Mouse (Mus musculus): ENCODE data around the gene Csrnp2. TPM values are rescaled to one million over a fixed set of nuclear protein-coding genes. Genes with fewer than 3 reads are reported as not detected.
"Not testable (repeated sequence)": the region's sequence is repeated elsewhere in the genome, so short reads cannot be mapped to it uniquely, and the experiment has no call there.

Gene Csrnp2
- total RNA-seq, 1 experiment: 14.6 TPM

DNA sequence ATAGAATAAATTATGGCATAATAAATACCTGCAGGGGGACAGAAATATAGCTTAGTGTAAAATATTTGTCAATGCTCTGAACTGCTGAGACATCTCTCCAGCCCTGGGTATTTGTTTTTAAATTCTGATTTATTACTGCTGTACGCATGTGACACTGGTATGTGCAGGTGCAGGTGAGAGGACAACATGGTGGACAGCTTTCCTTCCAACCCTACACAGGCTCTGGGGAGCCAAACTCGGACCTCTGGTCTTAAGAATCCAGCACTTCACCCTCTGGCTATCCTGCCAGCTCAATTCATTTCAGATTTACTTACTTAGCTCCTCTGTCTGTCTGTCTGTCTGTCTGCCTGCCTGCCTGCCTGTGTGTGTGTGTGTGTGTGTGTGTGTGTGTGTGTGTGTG, 19.8 kb upstream of the Csrnp2 start:
- H3K9ac ChIP-seq (ENCODE audit: insufficient read depth, low read depth, low read length, poor library complexity, severe bottlenecking): no peak overlapping the region
- TF ChIP-seq CHD2 (IDR thresholded peaks at IDR 0.05; ENCODE audit: low read depth, low read length) (no peak), ZC3H11A (IDR thresholded peaks at IDR 0.05; ENCODE audit: borderline replicate concordance, low read depth, low read length) (no peak), ZNF384 (IDR thresholded peaks at IDR 0.05; ENCODE audit: low read depth, low read length) (no peak), HCFC1 (IDR thresholded peaks at IDR 0.05; ENCODE audit: borderline replicate concordance, insufficient read depth, low read length) (no peak), MAFK (IDR thresholded peaks at IDR 0.05; ENCODE audit: insufficient read depth, low read depth, low read length) (no peak)
- no peak overlapping the region for H3K4me3 ChIP-seq (ENCODE audit: insufficient read depth in 1 of 2, low read depth in 1 of 2, low read length in 2 of 2, poor library complexity in 1 of 2, severe bottlenecking in 1 of 2)
- peaks cover 9% of the 10 kb centered on the region; the same call in 1 of the 2 replicates for H3K36me3 ChIP-seq (ENCODE audit: control insufficient read depth, insufficient read depth, low read length, poor library complexity, severe bottlenecking)
- no peaks in the 10 kb centered on the region for H3K9me3 ChIP-seq (ENCODE audit: control insufficient read depth, insufficient read depth, low read depth, low read length)
- H3K4me1 ChIP-seq (ENCODE audit: control insufficient read depth in 2 of 2, insufficient read depth in 2 of 2, low read length in 2 of 2, poor library complexity in 1 of 2): no peaks in the 10 kb centered on the region
- H3K27ac ChIP-seq (ENCODE audit: insufficient read depth, low read depth, low read length, poor library complexity, severe bottlenecking): no peak overlapping the region
- DNase-seq (ENCODE audit: low read depth, low spot score): no peak
- in situ Hi-C loops (cut with MboI; ENCODE audit: low sequenced_read_pairs in 2 of 2, unreplicated experiment in 2 of 2): no loop called here

DNA sequence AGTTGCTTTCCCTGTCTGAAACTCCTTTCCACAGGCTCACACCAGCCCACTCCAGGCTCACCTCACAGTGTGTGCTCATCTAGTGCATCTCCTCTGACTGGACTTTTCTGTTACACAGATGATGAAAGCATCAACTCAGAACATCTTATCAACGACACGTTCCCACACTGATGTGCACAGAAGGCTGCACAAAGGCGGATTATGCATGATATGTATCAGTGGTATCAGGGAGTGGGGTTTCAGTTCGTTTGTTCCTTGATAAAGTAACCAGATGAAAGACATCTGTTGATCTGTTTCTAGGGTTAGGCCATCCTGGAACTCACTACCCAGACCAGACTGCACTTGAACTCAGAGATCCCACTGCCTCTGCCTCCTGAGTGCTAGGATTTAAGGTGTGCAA, 18.1 kb upstream of the Csrnp2 start:
- no peak overlapping the region for H3K4me3 ChIP-seq (ENCODE audit: insufficient read depth in 1 of 2, low read depth in 1 of 2, low read length in 2 of 2, poor library complexity in 1 of 2, severe bottlenecking in 1 of 2)
- no peak overlapping the region for H3K9ac ChIP-seq (ENCODE audit: insufficient read depth, low read depth, low read length, poor library complexity, severe bottlenecking)
- no peak overlapping the region for H3K27ac ChIP-seq (ENCODE audit: insufficient read depth, low read depth, low read length, poor library complexity, severe bottlenecking)
- H3K36me3 ChIP-seq (ENCODE audit: control insufficient read depth, insufficient read depth, low read length, poor library complexity, severe bottlenecking): peaks cover 9% of the 10 kb centered on the region; the same call in 1 of the 2 replicates
- in situ Hi-C loops (cut with MboI; ENCODE audit: low sequenced_read_pairs in 2 of 2, unreplicated experiment in 2 of 2): no loop called here
- TF ChIP-seq ZNF384 (IDR thresholded peaks at IDR 0.05; ENCODE audit: low read depth, low read length): no peak
- TF ChIP-seq CHD2 (IDR thresholded peaks at IDR 0.05; ENCODE audit: low read depth, low read length): no peak
- no peak for TF ChIP-seq ZC3H11A (IDR thresholded peaks at IDR 0.05; ENCODE audit: borderline replicate concordance, low read depth, low read length)
- TF ChIP-seq MAFK (IDR thresholded peaks at IDR 0.05; ENCODE audit: insufficient read depth, low read depth, low read length): no peak
- TF ChIP-seq HCFC1 (IDR thresholded peaks at IDR 0.05; ENCODE audit: borderline replicate concordance, insufficient read depth, low read length): no peak
- no peaks in the 10 kb centered on the region for H3K4me1 ChIP-seq (ENCODE audit: control insufficient read depth in 2 of 2, insufficient read depth in 2 of 2, low read length in 2 of 2, poor library complexity in 1 of 2)
- no peaks in the 10 kb centered on the region for H3K9me3 ChIP-seq (ENCODE audit: control insufficient read depth, insufficient read depth, low read depth, low read length)
- no peak for DNase-seq (ENCODE audit: low read depth, low spot score)

DNA sequence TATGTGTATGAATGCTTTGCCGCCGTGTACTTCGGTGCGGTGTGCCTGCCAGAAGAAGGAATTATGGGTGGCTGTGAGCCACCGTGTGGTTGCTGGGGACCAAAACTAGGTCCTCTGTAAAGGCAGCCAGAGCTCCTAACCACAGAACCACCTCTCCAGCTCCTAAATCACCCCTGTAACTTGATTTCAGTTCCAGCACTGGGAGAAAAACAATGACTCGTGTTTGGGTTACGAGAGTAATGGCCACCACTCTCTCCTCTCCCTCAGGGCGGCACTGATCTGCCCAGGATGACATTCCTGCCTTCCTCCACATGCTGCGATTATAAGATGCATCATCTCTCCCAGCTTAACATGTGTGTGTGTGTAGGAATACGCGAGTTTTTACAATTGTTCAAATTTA, 14.8 kb upstream of the Csrnp2 start:
- no peak overlapping the region for H3K27ac ChIP-seq (ENCODE audit: insufficient read depth, low read depth, low read length, poor library complexity, severe bottlenecking)

GRCm38 (mm10) chr15:100508454-100509167, 13.3 kb upstream of the Csrnp2 start:
- peaks cover 3% of the 10 kb centered on the region; the same call in 1 of the 2 replicates for H3K36me3 ChIP-seq (ENCODE audit: control insufficient read depth, insufficient read depth, low read length, poor library complexity, severe bottlenecking)
- in situ Hi-C loops (cut with MboI; ENCODE audit: low sequenced_read_pairs in 2 of 2, unreplicated experiment in 2 of 2): no loop called here
- no peak for DNase-seq (ENCODE audit: low read depth, low spot score)
- no peak overlapping the region for H3K4me3 ChIP-seq (ENCODE audit: insufficient read depth in 1 of 2, low read depth in 1 of 2, low read length in 2 of 2, poor library complexity in 1 of 2, severe bottlenecking in 1 of 2)
- no peak overlapping the region for H3K27ac ChIP-seq (ENCODE audit: insufficient read depth, low read depth, low read length, poor library complexity, severe bottlenecking)
- H3K9ac ChIP-seq (ENCODE audit: insufficient read depth, low read depth, low read length, poor library complexity, severe bottlenecking): no peak overlapping the region
- H3K4me1 ChIP-seq (ENCODE audit: control insufficient read depth in 2 of 2, insufficient read depth in 2 of 2, low read length in 2 of 2, poor library complexity in 1 of 2): no peaks in the 10 kb centered on the region
- H3K9me3 ChIP-seq (ENCODE audit: control insufficient read depth, insufficient read depth, low read depth, low read length): no peaks in the 10 kb centered on the region
- TF ChIP-seq ZNF384 (IDR thresholded peaks at IDR 0.05; ENCODE audit: low read depth, low read length) (no peak), MAFK (IDR thresholded peaks at IDR 0.05; ENCODE audit: insufficient read depth, low read depth, low read length) (no peak), ZC3H11A (IDR thresholded peaks at IDR 0.05; ENCODE audit: borderline replicate concordance, low read depth, low read length) (no peak), CHD2 (IDR thresholded peaks at IDR 0.05; ENCODE audit: low read depth, low read length) (no peak), HCFC1 (IDR thresholded peaks at IDR 0.05; ENCODE audit: borderline replicate concordance, insufficient read depth, low read length) (no peak)

More for the DNA sequence above, 14.8 kb upstream of the Csrnp2 start:
- TF ChIP-seq ZC3H11A (IDR thresholded peaks at IDR 0.05; ENCODE audit: borderline replicate concordance, low read depth, low read length): no peak
- no peak for TF ChIP-seq ZNF384 (IDR thresholded peaks at IDR 0.05; ENCODE audit: low read depth, low read length)
- TF ChIP-seq MAFK (IDR thresholded peaks at IDR 0.05; ENCODE audit: insufficient read depth, low read depth, low read length): no peak
- TF ChIP-seq HCFC1 (IDR thresholded peaks at IDR 0.05; ENCODE audit: borderline replicate concordance, insufficient read depth, low read length): no peak
- TF ChIP-seq CHD2 (IDR thresholded peaks at IDR 0.05; ENCODE audit: low read depth, low read length): no peak
- DNase-seq (ENCODE audit: low read depth, low spot score): no peak
- Histone ChIP-seq H3K4me3 (ENCODE audit: insufficient read depth in 1 of 2, low read depth in 1 of 2, low read length in 2 of 2, poor library complexity in 1 of 2, severe bottlenecking in 1 of 2) (no peak overlapping the region), H3K36me3 (ENCODE audit: control insufficient read depth, insufficient read depth, low read length, poor library complexity, severe bottlenecking) (peaks cover 5% of the 10 kb centered on the region; the same call in 1 of the 2 replicates), H3K4me1 (ENCODE audit: control insufficient read depth in 2 of 2, insufficient read depth in 2 of 2, low read length in 2 of 2, poor library complexity in 1 of 2) (no peaks in the 10 kb centered on the region), H3K9ac (ENCODE audit: insufficient read depth, low read depth, low read length, poor library complexity, severe bottlenecking) (no peak overlapping the region), H3K9me3 (ENCODE audit: control insufficient read depth, insufficient read depth, low read depth, low read length) (no peaks in the 10 kb centered on the region)
- in situ Hi-C loops (cut with MboI; ENCODE audit: low sequenced_read_pairs in 2 of 2, unreplicated experiment in 2 of 2): no loop called here

- in situ Hi-C loops (cut with MboI; ENCODE audit: low sequenced_read_pairs in 2 of 2, unreplicated experiment in 2 of 2); H3K9ac ChIP-seq (ENCODE audit: insufficient read depth, low read depth, low read length, poor library complexity, severe bottlenecking); DNase-seq (ENCODE audit: low read depth, low spot score); H3K4me3 ChIP-seq (ENCODE audit: insufficient read depth in 1 of 2, low read depth in 1 of 2, low read length in 2 of 2, poor library complexity in 1 of 2, severe bottlenecking in 1 of 2); H3K4me1 ChIP-seq (ENCODE audit: control insufficient read depth in 2 of 2, insufficient read depth in 2 of 2, low read length in 2 of 2, poor library complexity in 1 of 2); H3K36me3 ChIP-seq (ENCODE audit: control insufficient read depth, insufficient read depth, low read length, poor library complexity, severe bottlenecking); H3K9me3 ChIP-seq (ENCODE audit: control insufficient read depth, insufficient read depth, low read depth, low read length): not testable (repeated sequence)
- peak overlapping the region; percentile 66 for H3K27ac ChIP-seq (ENCODE audit: insufficient read depth, low read depth, low read length, poor library complexity, severe bottlenecking)
Measured at GRCm38 (mm10) chr15:100499506-100499905, 4.2 kb upstream of the Csrnp2 start.

Measured in ES-E14 (cell line).